Mouse (Mus musculus) left cerebral cortex, postnatal 25 days (tissue): ENCODE measurements around the gene Foxc2. TPM values are rescaled to one million over a fixed set of nuclear protein-coding genes. Genes with fewer than 3 reads are reported as not detected.

ENCODE experiments used
- microRNA-seq, 2 experiments: library from miRNA; unstranded; fragments of <30 nt; microRNA quantifications; one replicate each; pipeline ENCODE4 v1.2.0; 2022
- total RNA-seq, 2 experiments: library from RNA; stranded (reverse); gene quantifications; 2 replicates each; pipeline ENCODE4 v1.2.3; 2021

Gene Foxc2
- total RNA-seq, 2 experiments from 2014 or later, result 1.8 to 2.1 TPM

Small RNA genes lying within 50 kb of the gene (microRNA-seq; reads per million reads assigned to microRNA genes)
- 0 reads per million in 2 experiments for gene Gm27530

Other genes starting within 250 kb of the Foxc2 start
- gene Foxf1, start 31.8 kb upstream of the Foxc2 start, total RNA-seq, result 1 to 10 TPM in 1 of 2 experiments, under 1 TPM in 1; 0.87 to 1.1 TPM
- gene Mthfsd, start 7.8 kb upstream of the Foxc2 start, total RNA-seq, result 10 to 100 TPM; 38.3 to 40.7 TPM
- gene Foxl1, start 11.8 kb downstream of the Foxc2 start, total RNA-seq, result under 1 TPM; 0.16 to 0.30 TPM